Mouse (Mus musculus): Measurements from ENCODE around the gene Utp11. TPM values are rescaled to one million over a fixed set of nuclear protein-coding genes. Genes with fewer than 3 reads are reported as not detected.

The Utp11 gene
- polyA plus RNA-seq, 1 experiment from 2014 or later: 73.9 TPM

MicroRNAs within 50 kb of the gene (microRNA counts, 519-probe panel; counts per million panel counts)
- 684 counts per million, percentile 72 among the panel's probes with 10 or more counts for microRNA mmu-miR-697

Small RNAs within 50 kb of the gene (microRNA-seq; reads per million reads assigned to microRNA genes)
- gene Gm24721 (not detected), gene Mir697 (not detected)

Other genes starting within 250 kb of the Utp11 start
- gene 3100002H09Rik, start 82.8 kb downstream of the Utp11 start, polyA plus RNA-seq (2016; fragmentation: Nextera tagmentation; extraction: Ambion mirVana): not detected in 2 replicates
- 0.04 and 0.13 TPM in 2 replicates for gene Pou3f1, start 36.8 kb downstream of the Utp11 start, polyA plus RNA-seq (2016; fragmentation: Nextera tagmentation; extraction: Ambion mirVana)
- gene Fhl3, start 7.1 kb upstream of the Utp11 start, polyA plus RNA-seq (2016; fragmentation: Nextera tagmentation; extraction: Ambion mirVana): 7.7 and 10.1 TPM in 2 replicates
- gene Sf3a3, start 21.2 kb upstream of the Utp11 start, polyA plus RNA-seq (2016; fragmentation: Nextera tagmentation; extraction: Ambion mirVana): 270 and 284 TPM in 2 replicates
- 22.7 and 22.8 TPM in 2 replicates for gene Inpp5b, start 48.2 kb upstream of the Utp11 start, polyA plus RNA-seq (2016; fragmentation: Nextera tagmentation; extraction: Ambion mirVana)
- gene Mtf1, start 108.5 kb upstream of the Utp11 start, polyA plus RNA-seq (2016; fragmentation: Nextera tagmentation; extraction: Ambion mirVana): 15.6 and 17.3 TPM in 2 replicates
- gene Yrdc, start 157.1 kb upstream of the Utp11 start, polyA plus RNA-seq (2016; fragmentation: Nextera tagmentation; extraction: Ambion mirVana): 43.7 and 45.7 TPM in 2 replicates
- gene 1110065P20Rik, start 157.6 kb upstream of the Utp11 start, polyA plus RNA-seq (2016; fragmentation: Nextera tagmentation; extraction: Ambion mirVana): 33.5 and 41.6 TPM in 2 replicates
- 0.26 and 0.28 TPM in 2 replicates for gene Maneal, start 168.6 kb upstream of the Utp11 start, polyA plus RNA-seq (2016; fragmentation: Nextera tagmentation; extraction: Ambion mirVana)
- gene Epha10, start 187.3 kb upstream of the Utp11 start, polyA plus RNA-seq (2016; fragmentation: Nextera tagmentation; extraction: Ambion mirVana): 0.05 and 0.06 TPM in 2 replicates
- gene 9930104L06Rik, start 243.4 kb upstream of the Utp11 start, polyA plus RNA-seq (2016; fragmentation: Nextera tagmentation; extraction: Ambion mirVana): 14.6 and 17.0 TPM in 2 replicates
- 221 and 226 TPM in 2 replicates for gene Cdca8, start 245.7 kb upstream of the Utp11 start, polyA plus RNA-seq (2016; fragmentation: Nextera tagmentation; extraction: Ambion mirVana)

Data from limb, embryonic 10.5 days (tissue).